Mouse (Mus musculus) C2C12 (cell line): ENCODE data around the gene Mark2. TPM values are rescaled to one million over a fixed set of nuclear protein-coding genes. Genes with fewer than 3 reads are reported as not detected.

Experiments
- H3K27me3 ChIP-seq: one replicate; pipeline ENCODE4 v1.6.1; 2011; ENCODE audit not compliant: control insufficient read depth, insufficient read depth, insufficient read length
- H3K36me3 ChIP-seq: one replicate; pipeline ENCODE4 v1.6.1; 2011; ENCODE audit not compliant: control insufficient read depth, insufficient read depth
- H3K4me3 ChIP-seq: one replicate; pipeline ENCODE4 v1.5.1; 2011; ENCODE audit warnings: mild to moderate bottlenecking, control low read depth; ENCODE audit not compliant: poor library complexity, insufficient read depth, severe bottlenecking
- H3K79me2 ChIP-seq: one replicate; pipeline ENCODE4 v1.6.1; 2011; ENCODE audit not compliant: control insufficient read depth, insufficient read depth
- H3K79me3 ChIP-seq: one replicate; pipeline ENCODE4 v1.6.1; 2011; ENCODE audit warnings: low read depth, control low read depth
- H3ac ChIP-seq: one replicate; pipeline ENCODE3; 2011; ENCODE audit warnings: low read depth; ENCODE audit not compliant: control insufficient read depth, insufficient read length
- CEBPB ChIP-seq: IDR thresholded peaks from one replicate; pipeline ENCODE4 v1.6.1; 2011; ENCODE audit warnings: low read depth, mild to moderate bottlenecking, control low read depth, moderate library complexity
- CTCF ChIP-seq: IDR thresholded peaks from one replicate; pipeline ENCODE4 v1.5.1; 2011; ENCODE audit not compliant: control insufficient read depth, insufficient read depth, insufficient read length
- FOSL1 ChIP-seq: IDR thresholded peaks from one replicate; pipeline ENCODE4 v1.8.0; 2011; ENCODE audit warnings: mild to moderate bottlenecking, low read length; ENCODE audit not compliant: poor library complexity, insufficient read depth, severe bottlenecking
- MAX ChIP-seq: IDR thresholded peaks from one replicate; pipeline ENCODE4 v1.6.1; 2011; ENCODE audit warnings: mild to moderate bottlenecking, control low read depth
- MYOD1 ChIP-seq: IDR thresholded peaks from one replicate; pipeline ENCODE4 v1.6.1; 2011; ENCODE audit warnings: low read depth; ENCODE audit not compliant: control insufficient read depth, insufficient read length
- MYOG ChIP-seq: IDR thresholded peaks from one replicate; pipeline ENCODE4 v1.6.1; 2011; ENCODE audit not compliant: control insufficient read depth, insufficient read length; ENCODE audit errors: extremely low read depth
- USF1 ChIP-seq: IDR thresholded peaks from one replicate; pipeline ENCODE4 v1.6.1; 2011; ENCODE audit warnings: low read depth, mild to moderate bottlenecking, control low read depth, moderate library complexity
- polyA plus RNA-seq: library from polyadenylated mRNA; unstranded; fragments of >200 nt; fragmentation: generic; extraction: Trizol; gene quantifications from one replicate; pipeline ENCODE4 v1.2.1, GENCODE M21; 2012; ENCODE audit warnings: missing spikeins

The Mark2 gene
- polyA plus RNA-seq, 1 experiment, result 27.2 TPM

- peaks cover 96% of the 10 kb centered on the region for H3K79me2 ChIP-seq
- H3K27me3 ChIP-seq, result no peaks in the 10 kb centered on the region
- no peak overlapping the region for H3K4me3 ChIP-seq
Observed at GRCm38 (mm10) chr19:7295071-7295658, 46.5 kb downstream of the Mark2 start.

GRCm38 (mm10) chr19:7294098-7294876 lies 47.4 kb downstream of the Mark2 start:
- Histone ChIP-seq H3K36me3 (peaks cover 8% of the 10 kb centered on the region), H3ac (no peak overlapping the region), H3K4me3 (no peak overlapping the region), H3K79me2 (peaks cover 88% of the 10 kb centered on the region), H3K27me3 (no peaks in the 10 kb centered on the region), H3K79me3 (peaks cover 20% of the 10 kb centered on the region)
- TF ChIP-seq MAX (no peak), CTCF (no peak), MYOG (no peak), CEBPB (no peak), USF1 (no peak), FOSL1 (no peak), MYOD1 (no peak)

More at GRCm38 (mm10) chr19:7295071-7295658, 46.5 kb downstream of the Mark2 start:
- Histone ChIP-seq H3ac (no peak overlapping the region), H3K36me3 (peaks cover 8% of the 10 kb centered on the region), H3K79me3 (peaks cover 23% of the 10 kb centered on the region)
- TF ChIP-seq USF1, result no peak
- no peak for TF ChIP-seq MYOG
- TF ChIP-seq CEBPB, result peak; percentile 46

GRCm38 (mm10) chr19:7291958-7292709 lies 49.5 kb downstream of the Mark2 start:
- Histone ChIP-seq H3K79me3 (peaks cover 13% of the 10 kb centered on the region), H3K27me3 (no peaks in the 10 kb centered on the region), H3K36me3 (peaks cover 12% of the 10 kb centered on the region), H3K79me2 (peaks cover 67% of the 10 kb centered on the region), H3K4me3 (no peak overlapping the region), H3ac (no peak overlapping the region)
- TF ChIP-seq USF1 (no peak), CEBPB (no peak), MYOD1 (no peak), CTCF (no peak), FOSL1 (no peak), MYOG (no peak), MAX (no peak)

- H3ac ChIP-seq, result no peak overlapping the region
- TF ChIP-seq CEBPB, result no peak
- TF ChIP-seq MYOG, result no peak
- TF ChIP-seq FOSL1, result no peak
- H3K27me3 ChIP-seq, result no peaks in the 10 kb centered on the region
- H3K79me3 ChIP-seq, result peaks cover 9% of the 10 kb centered on the region
- peaks cover 30% of the 10 kb centered on the region for H3K36me3 ChIP-seq
- no peak overlapping the region for H3K4me3 ChIP-seq
- peaks cover 45% of the 10 kb centered on the region for H3K79me2 ChIP-seq
Observed at GRCm38 (mm10) chr19:7289767-7290166, 51.9 kb downstream of the Mark2 start.

- Histone ChIP-seq H3K4me3 (no peak overlapping the region), H3K27me3 (no peaks in the 10 kb centered on the region), H3K79me2 (peaks cover 30% of the 10 kb centered on the region), H3K36me3 (peaks cover 45% of the 10 kb centered on the region), H3ac (no peak overlapping the region), H3K79me3 (peaks cover 2% of the 10 kb centered on the region)
- TF ChIP-seq FOSL1 (no peak), USF1 (no peak), CEBPB (no peak), MYOG (no peak), MAX (no peak), CTCF (no peak), MYOD1 (no peak)
Observed at GRCm38 (mm10) chr19:7288288-7288687, 53.4 kb downstream of the Mark2 start.
